Mouse (Mus musculus): ENCODE measurements around the gene Cenpa. TPM values are rescaled to one million over a fixed set of nuclear protein-coding genes. Genes with fewer than 3 reads are reported as not detected.

Cenpa gene
- polyA plus RNA-seq, 1 experiment from 2014 or later = 175 TPM

- ATAC-seq (ENCODE audit: insufficient read depth, low FRiP score) = peak; percentile 38; the same call in 1 of the 2 replicates
- H3K27me3 ChIP-seq (ENCODE audit: control insufficient read depth, insufficient read depth, low read length) = peaks cover 17% of the 10 kb centered on the region
- H3K4me1 ChIP-seq (ENCODE audit: control insufficient read depth, insufficient read depth, low read length) = peaks cover 25% of the 10 kb centered on the region
- no peak overlapping the region for H3K27ac ChIP-seq (ENCODE audit: low read length)
- H3K4me2 ChIP-seq (ENCODE audit: low read depth, low read length) = peak overlapping the region; percentile 55
- H3K36me3 ChIP-seq (ENCODE audit: control insufficient read depth, insufficient read depth, low read length) = no peaks in the 10 kb centered on the region
- 7% methylated on average over 69 of the region's 69 CpGs for WGBS
- peak overlapping the region; percentile 39 for H3K4me3 ChIP-seq (replicated peaks; ENCODE audit: low read length)
- no peaks in the 10 kb centered on the region for H3K9me3 ChIP-seq (replicated peaks; ENCODE audit: control insufficient read depth, low read length)
- H3K9ac ChIP-seq (ENCODE audit: low read length) = peak overlapping the region; percentile 63
These were observed 44.3 kb upstream of the Cenpa start for GRCm38 (mm10) chr5:30622177-30622840.

GRCm38 (mm10) chr5:30622841-30623185 is 43.8 kb upstream of the Cenpa start:
- Histone ChIP-seq H3K4me1 (ENCODE audit: control insufficient read depth, insufficient read depth, low read length) (peaks cover 20% of the 10 kb centered on the region), H3K36me3 (ENCODE audit: control insufficient read depth, insufficient read depth, low read length) (no peaks in the 10 kb centered on the region), H3K9me3 (replicated peaks; ENCODE audit: control insufficient read depth, low read length) (no peaks in the 10 kb centered on the region), H3K27ac (ENCODE audit: low read length) (no peak overlapping the region), H3K27me3 (ENCODE audit: control insufficient read depth, insufficient read depth, low read length) (peaks cover 17% of the 10 kb centered on the region), H3K9ac (ENCODE audit: low read length) (peak overlapping the region; percentile 63), H3K4me2 (ENCODE audit: low read depth, low read length) (peak overlapping the region; percentile 55), H3K4me3 (replicated peaks; ENCODE audit: low read length) (peak overlapping the region; percentile 39)
- WGBS = 13% methylated on average over 10 of the region's 10 CpGs
- ATAC-seq (ENCODE audit: insufficient read depth, low FRiP score) = no peak

DNA sequence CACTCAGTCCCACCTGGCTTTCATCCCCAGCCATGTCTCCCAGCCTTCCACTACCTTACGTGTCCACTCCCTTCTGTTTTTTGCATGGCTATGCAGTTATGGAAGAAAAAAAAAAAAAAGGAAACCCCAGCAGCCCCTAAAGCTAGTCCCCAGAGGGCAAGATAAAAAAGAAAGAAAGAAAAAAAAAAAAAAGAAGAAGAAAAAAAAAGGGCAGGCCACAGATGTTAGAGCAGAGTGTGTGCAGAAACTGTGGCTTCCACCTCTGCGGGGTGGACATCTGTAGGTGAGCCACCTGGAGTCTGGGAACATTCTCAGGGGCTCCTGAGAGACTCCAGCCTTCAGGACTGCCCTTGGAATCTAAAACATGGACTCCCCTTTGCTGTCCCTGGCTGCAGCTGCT is 43.2 kb upstream of the Cenpa start:
- Histone ChIP-seq H3K27ac (ENCODE audit: low read length) (no peak overlapping the region), H3K27me3 (ENCODE audit: control insufficient read depth, insufficient read depth, low read length) (peaks cover 17% of the 10 kb centered on the region), H3K9me3 (replicated peaks; ENCODE audit: control insufficient read depth, low read length) (no peaks in the 10 kb centered on the region), H3K4me3 (replicated peaks; ENCODE audit: low read length) (no peak overlapping the region), H3K36me3 (ENCODE audit: control insufficient read depth, insufficient read depth, low read length) (no peaks in the 10 kb centered on the region), H3K9ac (ENCODE audit: low read length) (no peak overlapping the region), H3K4me1 (ENCODE audit: control insufficient read depth, insufficient read depth, low read length) (peaks cover 15% of the 10 kb centered on the region), H3K4me2 (ENCODE audit: low read depth, low read length) (no peak overlapping the region)
- ATAC-seq (ENCODE audit: insufficient read depth, low FRiP score) = no peak
- 58% methylated on average over 2 of the region's 2 CpGs for WGBS

DNA sequence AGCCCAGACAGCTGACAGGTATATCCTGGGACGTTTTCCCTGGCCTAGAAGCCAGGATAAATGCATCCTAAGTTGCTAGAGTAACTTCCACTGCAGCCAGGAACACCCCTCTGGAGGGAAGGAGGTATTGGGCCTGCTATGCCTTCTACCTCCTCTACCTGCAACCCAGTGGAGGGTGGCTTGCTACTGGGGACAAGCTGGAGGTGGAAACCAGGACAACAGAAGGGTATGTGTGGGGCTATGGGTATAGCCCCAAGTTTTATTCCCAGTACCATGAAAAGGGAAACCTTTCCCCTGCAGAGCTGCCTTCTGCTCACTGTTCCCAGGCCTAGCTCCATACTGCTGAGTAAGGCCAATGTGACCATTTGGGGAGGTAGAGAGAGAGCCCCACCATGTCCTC is 42.3 kb upstream of the Cenpa start:
- H3K4me3 ChIP-seq (replicated peaks; ENCODE audit: low read length) = no peak overlapping the region
- H3K27ac ChIP-seq (ENCODE audit: low read length) = no peak overlapping the region
- no peak for ATAC-seq (ENCODE audit: insufficient read depth, low FRiP score)
- WGBS = 45% methylated on average over 1 of the region's 1 CpGs
- no peak overlapping the region for H3K4me2 ChIP-seq (ENCODE audit: low read depth, low read length)
- no peaks in the 10 kb centered on the region for H3K9me3 ChIP-seq (replicated peaks; ENCODE audit: control insufficient read depth, low read length)
- no peak overlapping the region for H3K9ac ChIP-seq (ENCODE audit: low read length)
- peaks cover 12% of the 10 kb centered on the region for H3K4me1 ChIP-seq (ENCODE audit: control insufficient read depth, insufficient read depth, low read length)
- H3K36me3 ChIP-seq (ENCODE audit: control insufficient read depth, insufficient read depth, low read length) = no peaks in the 10 kb centered on the region
- H3K27me3 ChIP-seq (ENCODE audit: control insufficient read depth, insufficient read depth, low read length) = peaks cover 17% of the 10 kb centered on the region

- no peak for ATAC-seq (ENCODE audit: insufficient read depth, low FRiP score)
- WGBS = 38% methylated on average over 4 of the region's 4 CpGs
- H3K4me2 ChIP-seq (ENCODE audit: low read depth, low read length) = no peak overlapping the region
These were observed 41.7 kb upstream of the Cenpa start for GRCm38 (mm10) chr5:30624908-30625307.

GRCm38 (mm10) chr5:30625379-30625778 is 41.2 kb upstream of the Cenpa start:
- no peak for ATAC-seq (ENCODE audit: insufficient read depth, low FRiP score)
- Histone ChIP-seq H3K27ac (ENCODE audit: low read length) (no peak overlapping the region), H3K27me3 (ENCODE audit: control insufficient read depth, insufficient read depth, low read length) (peaks cover 17% of the 10 kb centered on the region)

More at GRCm38 (mm10) chr5:30624908-30625307, 41.7 kb upstream of the Cenpa start:
- Histone ChIP-seq H3K9me3 (replicated peaks; ENCODE audit: control insufficient read depth, low read length) (no peaks in the 10 kb centered on the region), H3K4me3 (replicated peaks; ENCODE audit: low read length) (no peak overlapping the region), H3K4me1 (ENCODE audit: control insufficient read depth, insufficient read depth, low read length) (peaks cover 12% of the 10 kb centered on the region), H3K36me3 (ENCODE audit: control insufficient read depth, insufficient read depth, low read length) (no peaks in the 10 kb centered on the region), H3K27me3 (ENCODE audit: control insufficient read depth, insufficient read depth, low read length) (peaks cover 17% of the 10 kb centered on the region), H3K9ac (ENCODE audit: low read length) (no peak overlapping the region), H3K27ac (ENCODE audit: low read length) (no peak overlapping the region)

GRCm38 (mm10) chr5:30626331-30627105 is 40.1 kb upstream of the Cenpa start:
- H3K27me3 ChIP-seq (ENCODE audit: control insufficient read depth, insufficient read depth, low read length) = peaks cover 12% of the 10 kb centered on the region
- H3K4me3 ChIP-seq (replicated peaks; ENCODE audit: low read length) = no peak overlapping the region
- no peaks in the 10 kb centered on the region for H3K9me3 ChIP-seq (replicated peaks; ENCODE audit: control insufficient read depth, low read length)
- no peak overlapping the region for H3K27ac ChIP-seq (ENCODE audit: low read length)
- no peak overlapping the region for H3K9ac ChIP-seq (ENCODE audit: low read length)
- H3K4me1 ChIP-seq (ENCODE audit: control insufficient read depth, insufficient read depth, low read length) = peaks cover 12% of the 10 kb centered on the region
- ATAC-seq (ENCODE audit: insufficient read depth, low FRiP score) = no peak
- WGBS = 74% methylated on average over 8 of the region's 8 CpGs
- H3K4me2 ChIP-seq (ENCODE audit: low read depth, low read length) = no peak overlapping the region
- no peaks in the 10 kb centered on the region for H3K36me3 ChIP-seq (ENCODE audit: control insufficient read depth, insufficient read depth, low read length)

More at GRCm38 (mm10) chr5:30625379-30625778, 41.2 kb upstream of the Cenpa start:
- Histone ChIP-seq H3K4me2 (ENCODE audit: low read depth, low read length) (no peak overlapping the region), H3K9me3 (replicated peaks; ENCODE audit: control insufficient read depth, low read length) (no peaks in the 10 kb centered on the region), H3K4me1 (ENCODE audit: control insufficient read depth, insufficient read depth, low read length) (peaks cover 12% of the 10 kb centered on the region), H3K36me3 (ENCODE audit: control insufficient read depth, insufficient read depth, low read length) (no peaks in the 10 kb centered on the region), H3K9ac (ENCODE audit: low read length) (no peak overlapping the region), H3K4me3 (replicated peaks; ENCODE audit: low read length) (no peak overlapping the region)
- 54% methylated on average over 3 of the region's 3 CpGs for whole genome bisulfite sequencing

GRCm38 (mm10) chr5:30628511-30628910 is 38.1 kb upstream of the Cenpa start:
- Histone ChIP-seq H3K4me2 (ENCODE audit: low read depth, low read length) (no peak overlapping the region), H3K9me3 (replicated peaks; ENCODE audit: control insufficient read depth, low read length) (no peaks in the 10 kb centered on the region), H3K27me3 (ENCODE audit: control insufficient read depth, insufficient read depth, low read length) (no peaks in the 10 kb centered on the region), H3K27ac (ENCODE audit: low read length) (no peak overlapping the region), H3K4me3 (replicated peaks; ENCODE audit: low read length) (no peak overlapping the region), H3K9ac (ENCODE audit: low read length) (no peak overlapping the region), H3K4me1 (ENCODE audit: control insufficient read depth, insufficient read depth, low read length) (no peaks in the 10 kb centered on the region), H3K36me3 (ENCODE audit: control insufficient read depth, insufficient read depth, low read length) (no peaks in the 10 kb centered on the region)
- ATAC-seq (ENCODE audit: insufficient read depth, low FRiP score) = no peak
- WGBS = 88% methylated on average over 3 of the region's 3 CpGs

DNA sequence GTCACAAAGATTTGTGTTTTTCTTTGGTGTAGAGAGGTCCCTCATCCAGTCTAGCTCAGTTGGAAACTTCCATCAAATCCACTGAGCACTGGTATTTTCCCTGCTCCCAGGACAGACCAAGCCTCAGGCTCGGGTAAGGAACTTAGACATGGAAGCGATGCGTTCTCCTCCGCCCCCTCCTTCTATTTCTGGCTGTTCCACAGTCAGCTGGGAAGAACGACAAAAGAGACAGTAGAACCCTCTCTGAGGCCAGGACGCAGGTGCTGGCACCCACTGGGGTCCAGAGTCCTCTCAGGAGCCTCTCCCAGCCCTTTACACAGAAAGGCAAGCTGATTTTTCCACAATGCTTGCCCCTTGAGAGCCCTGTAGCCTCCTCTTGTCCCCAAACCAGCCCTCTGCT is 36.2 kb upstream of the Cenpa start:
- 80% methylated on average over 6 of the region's 6 CpGs for WGBS
- ATAC-seq (ENCODE audit: insufficient read depth, low FRiP score) = no peak
- H3K36me3 ChIP-seq (ENCODE audit: control insufficient read depth, insufficient read depth, low read length) = no peaks in the 10 kb centered on the region
- no peak overlapping the region for H3K4me3 ChIP-seq (replicated peaks; ENCODE audit: low read length)
- no peak overlapping the region for H3K27ac ChIP-seq (ENCODE audit: low read length)
- H3K9me3 ChIP-seq (replicated peaks; ENCODE audit: control insufficient read depth, low read length) = no peaks in the 10 kb centered on the region
- H3K27me3 ChIP-seq (ENCODE audit: control insufficient read depth, insufficient read depth, low read length) = no peaks in the 10 kb centered on the region
- no peak overlapping the region for H3K4me2 ChIP-seq (ENCODE audit: low read depth, low read length)
- no peaks in the 10 kb centered on the region for H3K4me1 ChIP-seq (ENCODE audit: control insufficient read depth, insufficient read depth, low read length)
- H3K9ac ChIP-seq (ENCODE audit: low read length) = no peak overlapping the region
